Mouse (Mus musculus): Measurements from ENCODE around the gene Nrxn2. TPM values are rescaled to one million over a fixed set of nuclear protein-coding genes. Genes with fewer than 3 reads are reported as not detected.

The Nrxn2 gene
- polyA plus RNA-seq, 1 experiment from 2014 or later, result 1.4 TPM

GRCm38 (mm10) chr19:6466945-6467344, 48.4 kb downstream of the Nrxn2 start:
- no peak for ATAC-seq (ENCODE audit: insufficient number of reproducible peaks, low FRiP score, low TSS enrichment, low read depth)
- Histone ChIP-seq H3K4me2 (no peak overlapping the region), H3K4me3 (no peak overlapping the region), H3K27me3 (0 out of 2 replicates have a peak, but pooled peaks cover 11% of the 10 kb centered on the region), H3K9ac (no peak overlapping the region), H3K36me3 (no peaks in the 10 kb centered on the region), H3K27ac (no peak overlapping the region), H3K9me3 (no peaks in the 10 kb centered on the region), H3K4me1 (peaks cover 15% of the 10 kb centered on the region)
- WGBS, result 79% methylated on average over 3 of the region's 3 CpGs

GRCm38 (mm10) chr19:6467374-6467979, 48.9 kb downstream of the Nrxn2 start:
- H3K27ac ChIP-seq, result no peak overlapping the region
- 0 out of 2 replicates have a peak, but pooled peaks cover 9% of the 10 kb centered on the region for H3K27me3 ChIP-seq
- H3K4me2 ChIP-seq, result no peak overlapping the region
- no peak for ATAC-seq (ENCODE audit: insufficient number of reproducible peaks, low FRiP score, low TSS enrichment, low read depth)
- H3K36me3 ChIP-seq, result no peaks in the 10 kb centered on the region
- H3K4me1 ChIP-seq, result peaks cover 15% of the 10 kb centered on the region
- H3K9ac ChIP-seq, result no peak overlapping the region
- H3K9me3 ChIP-seq, result no peaks in the 10 kb centered on the region
- 86% methylated on average over 15 of the region's 15 CpGs for whole genome bisulfite sequencing
- H3K4me3 ChIP-seq, result no peak overlapping the region

- Histone ChIP-seq H3K9ac (no peak overlapping the region), H3K4me3 (no peak overlapping the region), H3K4me1 (0 out of 2 replicates have a peak, but pooled peaks cover 4% of the 10 kb centered on the region), H3K9me3 (no peaks in the 10 kb centered on the region), H3K36me3 (no peaks in the 10 kb centered on the region), H3K4me2 (no peak overlapping the region), H3K27ac (no peak overlapping the region), H3K27me3 (peaks cover 6% of the 10 kb centered on the region; the same call in 1 of the 2 replicates)
- ATAC-seq (ENCODE audit: insufficient number of reproducible peaks, low FRiP score, low TSS enrichment, low read depth), result no peak
- 73% methylated on average over 5 of the region's 5 CpGs for WGBS
These were observed 53.1 kb downstream of the Nrxn2 start for GRCm38 (mm10) chr19:6471630-6472029.

GRCm38 (mm10) chr19:6472821-6473220, 54.3 kb downstream of the Nrxn2 start:
- peaks cover 6% of the 10 kb centered on the region; the same call in 1 of the 2 replicates for H3K27me3 ChIP-seq
- ATAC-seq (ENCODE audit: insufficient number of reproducible peaks, low FRiP score, low TSS enrichment, low read depth), result no peak
- H3K4me1 ChIP-seq, result 0 out of 2 replicates have a peak, but pooled peaks cover 4% of the 10 kb centered on the region
- no peak overlapping the region for H3K4me2 ChIP-seq
- no peaks in the 10 kb centered on the region for H3K9me3 ChIP-seq
- no peak overlapping the region for H3K27ac ChIP-seq
- 85% methylated on average over 9 of the region's 9 CpGs for WGBS
- no peak overlapping the region for H3K4me3 ChIP-seq
- no peaks in the 10 kb centered on the region for H3K36me3 ChIP-seq
- no peak overlapping the region for H3K9ac ChIP-seq

GRCm38 (mm10) chr19:6474706-6475105, 56.2 kb downstream of the Nrxn2 start:
- no peak for ATAC-seq (ENCODE audit: insufficient number of reproducible peaks, low FRiP score, low TSS enrichment, low read depth)
- no peak overlapping the region for H3K4me2 ChIP-seq
- no peak overlapping the region for H3K4me3 ChIP-seq
- H3K27ac ChIP-seq, result no peak overlapping the region
- no peaks in the 10 kb centered on the region for H3K36me3 ChIP-seq
- H3K9me3 ChIP-seq, result no peaks in the 10 kb centered on the region
- H3K4me1 ChIP-seq, result 0 out of 2 replicates have a peak, but pooled peaks cover 2% of the 10 kb centered on the region
- H3K27me3 ChIP-seq, result peaks cover 6% of the 10 kb centered on the region; the same call in 1 of the 2 replicates
- WGBS, result 33% methylated on average over 15 of the region's 15 CpGs
- H3K9ac ChIP-seq, result no peak overlapping the region

- Histone ChIP-seq H3K9me3 (no peaks in the 10 kb centered on the region), H3K36me3 (no peaks in the 10 kb centered on the region), H3K27ac (no peak overlapping the region), H3K27me3 (peaks cover 6% of the 10 kb centered on the region; the same call in 1 of the 2 replicates), H3K4me3 (no peak overlapping the region), H3K9ac (no peak overlapping the region), H3K4me2 (no peak overlapping the region), H3K4me1 (0 out of 2 replicates have a peak, but pooled peaks cover 2% of the 10 kb centered on the region)
- 38% methylated on average over 5 of the region's 5 CpGs for WGBS
- ATAC-seq (ENCODE audit: insufficient number of reproducible peaks, low FRiP score, low TSS enrichment, low read depth), result no peak
These were observed 56.6 kb downstream of the Nrxn2 start for GRCm38 (mm10) chr19:6475129-6475528.

- no peak for ATAC-seq (ENCODE audit: insufficient number of reproducible peaks, low FRiP score, low TSS enrichment, low read depth)
- no peak overlapping the region for H3K9ac ChIP-seq
- peaks cover 6% of the 10 kb centered on the region; the same call in 1 of the 2 replicates for H3K27me3 ChIP-seq
- H3K4me3 ChIP-seq, result no peak overlapping the region
- no peak overlapping the region for H3K4me2 ChIP-seq
- no peaks in the 10 kb centered on the region for H3K9me3 ChIP-seq
- H3K36me3 ChIP-seq, result no peaks in the 10 kb centered on the region
- H3K4me1 ChIP-seq, result 0 out of 2 replicates have a peak, but pooled peaks cover 2% of the 10 kb centered on the region
- WGBS, result 56% methylated on average over 4 of the region's 4 CpGs
- H3K27ac ChIP-seq, result no peak overlapping the region
These were observed 58.5 kb downstream of the Nrxn2 start for GRCm38 (mm10) chr19:6477007-6477406.

- no peaks in the 10 kb centered on the region for H3K9me3 ChIP-seq
- H3K4me2 ChIP-seq, result no peak overlapping the region
- H3K36me3 ChIP-seq, result no peaks in the 10 kb centered on the region
- H3K4me3 ChIP-seq, result no peak overlapping the region
- ATAC-seq (ENCODE audit: insufficient number of reproducible peaks, low FRiP score, low TSS enrichment, low read depth), result no peak
- H3K4me1 ChIP-seq, result 0 out of 2 replicates have a peak, but pooled peaks cover 2% of the 10 kb centered on the region
- H3K27me3 ChIP-seq, result peaks cover 4% of the 10 kb centered on the region; the same call in 1 of the 2 replicates
- 76% methylated on average over 2 of the region's 2 CpGs for WGBS
- no peak overlapping the region for H3K27ac ChIP-seq
- H3K9ac ChIP-seq, result no peak overlapping the region
These were observed 60.0 kb downstream of the Nrxn2 start for GRCm38 (mm10) chr19:6478566-6478965.

GRCm38 (mm10) chr19:6482886-6483285, 64.4 kb downstream of the Nrxn2 start:
- Histone ChIP-seq H3K36me3 (no peaks in the 10 kb centered on the region), H3K27ac (no peak overlapping the region), H3K4me1 (no peaks in the 10 kb centered on the region), H3K4me3 (no peak overlapping the region), H3K27me3 (peaks cover 14% of the 10 kb centered on the region), H3K9ac (no peak overlapping the region), H3K4me2 (no peak overlapping the region), H3K9me3 (no peaks in the 10 kb centered on the region)
- WGBS, result 86% methylated on average over 6 of the region's 6 CpGs
- no peak for ATAC-seq (ENCODE audit: insufficient number of reproducible peaks, low FRiP score, low TSS enrichment, low read depth)

- ATAC-seq (ENCODE audit: insufficient number of reproducible peaks, low FRiP score, low TSS enrichment, low read depth), result no peak
These were observed 66.6 kb downstream of the Nrxn2 start for GRCm38 (mm10) chr19:6485059-6485630.

GRCm38 (mm10) chr19:6489030-6489429, 70.5 kb downstream of the Nrxn2 start:
- no peak for ATAC-seq (ENCODE audit: insufficient number of reproducible peaks, low FRiP score, low TSS enrichment, low read depth)
- Histone ChIP-seq H3K9ac (no peak overlapping the region), H3K4me2 (no peak overlapping the region), H3K4me1 (no peaks in the 10 kb centered on the region), H3K36me3 (no peaks in the 10 kb centered on the region), H3K27ac (no peak overlapping the region), H3K4me3 (no peak overlapping the region), H3K27me3 (peaks cover 63% of the 10 kb centered on the region), H3K9me3 (no peaks in the 10 kb centered on the region)
- 0% methylated on average over 4 of the region's 4 CpGs for WGBS

More at GRCm38 (mm10) chr19:6485059-6485630, 66.6 kb downstream of the Nrxn2 start:
- Histone ChIP-seq H3K27me3 (peaks cover 29% of the 10 kb centered on the region), H3K36me3 (no peaks in the 10 kb centered on the region), H3K4me2 (no peak overlapping the region), H3K27ac (no peak overlapping the region), H3K9me3 (no peaks in the 10 kb centered on the region), H3K4me1 (no peaks in the 10 kb centered on the region), H3K9ac (no peak overlapping the region), H3K4me3 (no peak overlapping the region)
- WGBS, result 62% methylated on average over 13 of the region's 13 CpGs

- no peaks in the 10 kb centered on the region for H3K4me1 ChIP-seq
- H3K4me2 ChIP-seq, result no peak overlapping the region
- H3K4me3 ChIP-seq, result no peak overlapping the region
- no peak overlapping the region for H3K27ac ChIP-seq
- no peaks in the 10 kb centered on the region for H3K36me3 ChIP-seq
- H3K27me3 ChIP-seq, result peaks cover 85% of the 10 kb centered on the region
- H3K9ac ChIP-seq, result no peak overlapping the region
- ATAC-seq (ENCODE audit: insufficient number of reproducible peaks, low FRiP score, low TSS enrichment, low read depth), result no peak
- H3K9me3 ChIP-seq, result no peaks in the 10 kb centered on the region
- WGBS, result 81% methylated on average over 8 of the region's 8 CpGs
These were observed 73.0 kb downstream of the Nrxn2 start for GRCm38 (mm10) chr19:6491538-6491937.
